Mouse (Mus musculus): Measurements from ENCODE around the gene Bend4. TPM values are rescaled to one million over a fixed set of nuclear protein-coding genes. Genes with fewer than 3 reads are reported as not detected.

The Bend4 gene
- 1.3 and 1.8 TPM in 2 replicates for polyA plus RNA-seq (2015; fragmentation: Nextera tagmentation; extraction: Ambion mirVana)

DNA sequence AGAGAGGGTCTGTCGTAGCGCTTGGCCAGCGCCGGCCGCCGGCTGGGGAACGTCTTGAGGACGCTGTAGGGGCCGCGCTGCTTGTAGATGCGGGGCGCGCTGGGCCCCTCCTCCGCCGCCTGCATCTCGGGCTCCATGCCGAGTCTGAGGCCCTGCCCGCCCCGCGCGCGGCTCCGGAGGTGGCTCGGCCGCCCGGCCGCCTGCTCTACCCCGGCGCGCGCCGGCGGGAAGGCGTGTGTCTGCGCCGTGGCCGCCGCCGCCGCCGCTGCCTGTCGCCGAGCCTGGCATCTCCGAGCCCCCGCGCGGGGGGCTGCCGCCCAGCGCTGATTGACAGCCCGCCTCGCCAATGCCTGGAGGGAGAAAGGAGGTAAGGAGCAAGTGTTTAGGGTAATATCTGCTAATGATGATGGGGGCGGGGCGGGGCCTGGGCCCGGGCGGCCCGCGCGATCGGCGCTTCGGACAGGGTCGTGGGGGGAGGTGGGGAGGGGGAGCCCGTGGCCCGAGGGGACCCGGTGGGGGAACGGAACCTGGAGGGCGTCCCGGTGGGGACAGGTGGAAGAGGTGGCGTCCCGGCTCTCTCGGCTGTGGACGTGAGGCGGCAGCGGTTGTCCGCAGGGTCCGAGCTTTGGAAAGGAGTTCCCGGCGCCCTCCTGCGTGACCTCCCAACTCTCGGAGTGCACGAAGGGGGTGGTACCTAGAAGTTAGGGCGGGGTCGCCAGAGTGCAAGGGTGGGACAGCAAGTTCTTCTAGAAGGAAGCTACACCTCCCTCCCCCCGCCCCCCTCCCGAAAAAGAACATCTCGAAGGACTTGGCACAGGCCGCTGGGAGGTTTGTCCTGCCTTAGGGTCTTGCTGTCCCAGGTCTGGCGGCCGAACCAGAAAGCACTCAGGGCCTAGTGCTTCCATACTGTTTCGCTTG lies at the start of gene Bend4:
Gene Bend4, minus strand, starts transcription at position 868 of the 918 bp plus-strand sequence.

Other genes starting within 250 kb of the Bend4 start
- gene Tmem33, start 167.7 kb downstream of the Bend4 start, polyA plus RNA-seq (2015; fragmentation: Nextera tagmentation; extraction: Ambion mirVana): 44.0 and 47.4 TPM in 2 replicates
- 67.4 and 73.7 TPM in 2 replicates for gene Slc30a9, start 121.4 kb downstream of the Bend4 start, polyA plus RNA-seq (2015; fragmentation: Nextera tagmentation; extraction: Ambion mirVana)
- gene Shisa3, start 179.6 kb upstream of the Bend4 start, polyA plus RNA-seq (2015; fragmentation: Nextera tagmentation; extraction: Ambion mirVana): 1.2 and 1.5 TPM in 2 replicates

Data from skeletal muscle tissue, postnatal 0 days (tissue).